Mouse (Mus musculus): ENCODE measurements around the gene Gm9964.
"Not testable (repeated sequence)": the region's sequence is repeated elsewhere in the genome, so short reads cannot be mapped to it uniquely, and the experiment has no call there.

Gene Gm9964

GRCm38 (mm10) chr11:79296856-79297491, at the start of gene Gm9964:
Gene Gm9964 (minus strand): TSS chr11:79296906.
- no peak for DNase-seq

- peak; percentile 57 for DNase-seq
Measured at GRCm38 (mm10) chr11:79339808-79340781, 43.4 kb upstream of the Gm9964 start.

DNA sequence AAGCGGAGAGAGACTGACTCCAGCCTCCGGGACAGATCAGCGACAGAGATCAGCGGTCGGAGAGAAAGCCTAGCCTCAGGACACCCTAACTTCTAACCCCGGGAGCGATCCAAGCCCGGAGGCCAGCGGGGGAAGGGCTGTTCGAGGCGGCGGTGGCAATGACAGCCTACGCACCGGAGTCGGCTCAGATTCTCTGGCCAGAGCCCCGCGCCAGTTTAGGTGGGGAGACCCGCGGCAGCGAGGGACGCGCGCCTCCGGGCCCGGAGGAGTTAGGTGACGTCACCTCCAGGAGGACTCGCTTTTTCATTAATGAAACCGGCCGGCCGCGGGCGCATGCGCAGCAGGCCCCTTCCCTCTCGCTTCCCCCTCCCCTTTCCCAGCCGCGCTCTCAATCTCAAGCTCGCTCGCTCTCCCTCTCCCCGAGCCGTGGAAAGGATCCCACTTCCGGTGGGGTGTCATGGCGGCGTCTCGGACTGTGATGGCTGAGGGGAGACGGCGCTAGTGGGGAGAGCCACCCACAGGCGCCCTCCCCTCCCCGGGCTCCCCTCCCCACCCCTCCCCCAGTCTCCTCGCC, 42.6 kb upstream of the Gm9964 start, which contains the start of gene Nf1:
Gene Nf1, plus strand, starts transcription at position 460 of the 574 bp plus-strand sequence.
- DNase-seq = peak; percentile 97

DNA sequence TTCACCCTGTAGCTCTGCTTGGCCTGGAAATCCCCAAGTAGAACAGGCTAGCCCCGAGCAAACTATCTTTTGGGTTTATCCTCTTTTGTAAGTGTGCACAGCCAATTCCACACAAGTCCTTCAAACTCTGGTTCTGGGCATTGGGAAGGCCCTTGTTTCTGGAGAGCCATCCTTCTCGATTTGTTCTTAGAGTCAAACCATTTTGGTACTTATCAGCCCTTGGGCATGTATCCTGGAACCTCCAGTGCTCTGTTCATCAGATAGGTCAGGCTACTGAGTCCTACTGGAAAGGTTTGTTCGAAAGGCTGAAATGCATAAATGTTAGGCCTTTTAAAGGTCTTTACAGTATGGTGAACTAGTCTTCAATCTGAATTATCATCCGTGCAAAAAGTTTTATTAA, 41.9 kb upstream of the Gm9964 start:
- DNase-seq = no peak

- DNase-seq = no peak
Measured at GRCm38 (mm10) chr11:79336722-79337267, 40.1 kb upstream of the Gm9964 start.

DNA sequence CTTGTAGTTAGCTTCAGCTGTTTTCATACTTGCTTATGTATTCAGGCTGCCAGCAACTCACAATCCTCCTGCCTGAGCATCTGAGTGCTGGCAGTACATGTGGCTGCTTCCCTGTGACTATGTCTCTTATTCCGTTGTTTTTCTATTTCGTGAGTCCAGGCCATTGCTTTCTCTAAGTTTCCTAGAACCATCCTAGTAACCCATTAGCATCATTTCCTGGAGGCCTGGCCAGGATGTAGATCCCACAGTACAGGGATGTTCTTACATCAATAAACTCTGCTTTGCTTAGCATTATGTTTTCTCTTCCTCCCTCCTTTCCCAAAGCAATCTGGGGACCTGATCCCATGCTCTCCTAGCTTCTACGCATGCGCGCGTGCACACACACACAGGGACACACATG, 38.4 kb upstream of the Gm9964 start:
- no peak for DNase-seq

DNA sequence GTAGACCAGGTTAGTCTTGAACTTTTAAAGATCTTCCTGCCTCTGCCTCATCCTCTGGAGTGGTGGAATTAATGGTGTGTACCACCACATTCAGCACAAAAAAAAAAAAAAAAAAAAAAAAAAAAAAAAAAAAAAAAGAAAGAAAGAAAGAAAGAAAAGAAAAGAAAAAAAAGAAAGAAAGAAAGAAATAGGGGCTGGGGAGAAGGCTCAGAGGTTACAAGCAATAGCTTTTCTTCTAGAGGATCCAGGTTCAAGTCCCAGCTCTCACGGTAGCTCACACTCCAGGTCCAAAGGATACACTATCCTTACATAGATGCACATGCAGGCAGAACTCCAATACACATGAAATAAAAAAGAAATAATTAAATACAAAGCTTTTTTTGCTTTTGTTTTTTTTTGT, 32.9 kb upstream of the Gm9964 start:
- DNase-seq = no peak

DNA sequence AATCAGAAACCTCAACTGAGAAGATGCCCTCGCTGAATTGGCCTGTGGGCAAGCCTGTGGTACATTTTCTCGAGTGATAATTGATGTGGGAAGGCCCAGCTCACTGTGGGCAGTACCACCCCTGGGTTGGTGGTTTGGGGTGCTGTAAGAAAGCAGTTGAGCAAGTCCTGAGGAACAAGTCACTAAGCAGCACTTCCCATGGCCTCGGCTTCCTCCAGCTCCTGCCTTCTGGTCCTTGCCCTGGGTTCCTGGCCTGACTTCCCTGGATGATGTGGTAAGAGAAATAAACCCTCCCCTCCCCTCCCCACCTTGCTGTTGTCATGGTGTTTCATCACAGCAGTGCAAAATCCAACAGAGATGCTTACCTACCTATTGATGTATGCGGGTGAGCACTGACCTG, 31.4 kb upstream of the Gm9964 start:
- no peak for DNase-seq

- DNase-seq = no peak
Measured at GRCm38 (mm10) chr11:79327106-79327505, 30.4 kb upstream of the Gm9964 start.

- no peak for DNase-seq
Measured at GRCm38 (mm10) chr11:79325663-79326062, 29.0 kb upstream of the Gm9964 start.

DNA sequence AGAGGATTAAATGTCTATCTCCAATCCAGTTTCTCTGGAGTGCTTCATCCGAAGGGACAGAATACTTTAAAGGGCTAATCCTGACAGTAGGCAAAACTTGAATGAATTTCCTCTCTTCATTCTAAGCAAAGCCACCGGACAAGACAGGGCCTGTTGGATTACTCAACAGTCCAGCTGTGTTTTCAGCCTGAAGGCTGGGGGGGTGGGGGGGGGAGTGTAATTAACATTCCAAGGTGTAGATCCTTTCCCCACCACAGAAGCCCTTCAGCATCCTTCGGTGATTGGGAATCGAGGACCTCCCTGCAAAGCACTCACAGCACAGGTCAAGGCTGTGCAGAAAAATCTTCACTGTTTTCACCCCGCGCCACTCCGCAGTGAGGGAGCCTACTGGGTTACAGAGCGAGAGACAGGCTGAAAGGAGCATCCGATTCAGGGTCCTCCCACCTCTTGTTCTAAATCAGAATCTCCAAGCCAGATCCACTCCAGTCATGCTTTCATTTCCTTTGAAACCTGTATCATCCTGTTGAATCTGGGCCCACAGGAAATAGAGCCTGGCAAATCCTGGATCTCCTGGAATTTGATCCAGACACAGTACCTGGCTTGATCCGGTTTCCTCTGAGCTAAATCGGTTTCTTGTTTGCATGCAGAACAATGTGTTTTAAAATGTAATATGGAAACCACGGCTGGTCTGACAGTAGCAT, 27.4 kb upstream of the Gm9964 start:
- DNase-seq = no peak

- no peak for DNase-seq
Measured at GRCm38 (mm10) chr11:79319807-79320206, 23.1 kb upstream of the Gm9964 start.

DNA sequence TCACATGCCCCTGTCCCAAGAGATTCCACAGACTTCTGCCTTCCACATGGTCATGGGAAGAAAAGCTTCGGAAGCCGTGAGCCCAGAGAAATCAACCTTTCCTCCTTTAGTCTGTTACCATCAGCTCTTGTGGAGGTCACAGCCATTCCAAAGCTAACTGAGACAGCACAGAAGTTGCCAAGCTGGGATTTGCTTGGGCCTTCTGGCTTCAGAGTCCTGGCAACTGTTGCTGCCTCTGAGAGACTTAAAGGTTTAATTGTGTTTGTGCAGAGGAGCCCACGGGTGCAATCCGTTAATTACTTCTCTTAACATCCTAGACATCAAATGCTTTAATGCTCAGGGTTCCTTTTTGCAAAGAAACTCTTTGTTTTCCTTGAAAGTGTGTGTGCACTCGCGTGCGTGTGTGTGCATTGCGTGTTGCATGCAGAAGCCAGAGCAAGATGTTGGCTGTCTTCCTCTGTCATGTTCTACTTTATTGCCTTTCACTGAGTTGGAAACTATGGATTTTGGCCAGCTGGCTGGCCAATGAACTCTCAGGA, 20.2 kb upstream of the Gm9964 start:
- no peak for DNase-seq

- no peak for DNase-seq
Measured at GRCm38 (mm10) chr11:79310467-79310866, 13.8 kb upstream of the Gm9964 start.

DNA sequence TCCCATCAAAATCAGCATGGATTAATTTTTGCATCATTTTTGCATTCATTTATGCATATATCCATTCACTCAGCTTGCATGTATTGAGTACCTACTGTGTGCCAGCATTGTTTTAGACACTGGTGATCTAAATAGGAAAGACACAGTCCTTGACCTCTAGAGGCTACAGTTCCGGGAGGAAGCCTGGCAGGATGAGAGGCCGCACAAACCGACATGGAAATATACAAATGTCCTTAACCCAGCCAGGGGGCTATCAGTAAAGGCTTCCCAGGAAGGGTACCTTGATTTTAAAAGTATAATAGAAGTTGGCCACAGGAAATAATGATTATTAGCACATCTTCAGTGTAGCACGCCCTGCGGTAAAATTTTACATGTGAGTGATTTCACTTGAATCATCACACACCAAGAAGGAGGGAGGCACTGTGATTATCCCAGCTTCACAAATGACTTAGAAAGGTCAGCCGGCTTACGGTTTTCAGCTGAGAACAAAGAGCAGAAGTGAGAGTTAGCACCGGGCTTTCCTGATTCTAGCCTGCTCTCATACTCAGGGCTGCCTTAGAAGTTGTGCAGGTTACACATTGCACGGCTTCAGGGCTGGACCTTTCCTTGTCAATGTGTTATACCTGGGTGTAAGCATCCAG, 11.0 kb upstream of the Gm9964 start:
- no peak for DNase-seq

DNA sequence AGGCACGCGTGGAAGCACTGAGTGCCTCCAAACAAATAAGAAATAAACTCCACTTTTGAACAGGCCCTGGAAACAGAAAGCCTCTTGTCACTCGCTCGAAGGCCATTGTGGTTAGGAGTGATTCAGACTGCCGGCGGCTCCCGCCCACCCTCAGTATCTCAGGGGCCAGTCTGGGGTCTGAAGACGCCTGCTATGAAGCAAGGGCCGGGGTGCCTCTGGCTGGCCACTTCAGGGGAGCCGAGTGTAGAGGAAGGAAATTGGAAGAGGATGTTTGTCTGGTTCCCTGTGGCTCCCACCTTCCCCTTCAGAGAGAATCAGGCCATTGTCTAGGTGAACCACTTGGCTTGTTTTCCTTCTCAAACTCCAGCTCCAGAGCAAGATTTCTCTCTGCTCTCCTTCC, 10.3 kb upstream of the Gm9964 start:
- DNase-seq = no peak

GRCm38 (mm10) chr11:79306510-79306909, 9.8 kb upstream of the Gm9964 start:
- no peak for DNase-seq

DNA sequence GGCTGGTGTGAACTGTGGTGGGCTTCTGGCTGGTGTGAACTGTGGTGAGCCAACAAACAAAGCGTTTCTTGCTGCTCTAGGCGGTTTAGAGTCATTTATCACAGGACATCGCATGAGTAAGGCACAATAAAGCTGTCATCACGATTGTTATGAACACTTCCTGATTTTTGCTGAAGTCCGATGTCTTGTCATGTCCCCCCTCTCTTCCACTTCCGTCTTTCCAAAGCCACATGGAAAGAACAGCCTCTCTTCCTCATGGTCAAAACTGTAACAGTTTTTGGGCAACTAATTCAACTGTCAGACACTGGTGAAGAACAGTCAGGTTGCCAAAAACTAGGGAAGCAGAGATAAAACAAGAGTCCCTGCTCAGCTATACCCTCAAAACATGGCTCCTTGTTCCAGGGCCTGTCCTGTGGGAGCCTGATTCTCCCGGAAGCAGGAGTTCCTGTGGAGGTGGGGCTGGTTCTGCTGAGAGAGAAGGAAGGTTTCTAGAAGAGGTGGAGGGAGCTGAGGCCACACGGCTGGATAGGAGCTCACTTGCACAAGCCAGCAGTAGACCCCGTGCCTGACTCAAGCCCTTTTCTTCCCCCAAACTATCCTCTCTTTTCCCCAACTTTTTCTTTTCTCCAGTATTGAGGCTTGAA, 9.1 kb upstream of the Gm9964 start:
- no peak for DNase-seq

DNA sequence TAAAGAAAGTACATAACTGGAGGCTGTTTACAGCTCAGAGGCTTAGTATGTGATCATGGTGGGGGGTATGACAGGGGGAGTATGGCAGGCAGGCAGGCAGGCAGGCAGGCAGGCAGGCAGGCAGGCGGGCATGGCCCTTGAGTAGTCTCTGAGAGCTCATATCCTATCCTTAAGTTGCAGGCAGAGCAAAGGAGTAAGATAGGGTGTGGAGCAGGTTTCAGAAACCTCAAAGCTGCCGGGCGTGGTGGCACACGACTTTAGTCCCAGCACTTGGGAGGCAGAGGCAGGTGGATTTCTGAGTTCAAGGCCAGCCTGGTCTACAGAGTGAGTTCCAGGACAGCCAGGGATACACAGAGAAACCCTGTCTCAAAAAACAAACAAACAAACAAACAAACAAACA, 7.5 kb upstream of the Gm9964 start:
- not testable (repeated sequence) for DNase-seq

GRCm38 (mm10) chr11:79303109-79303508, 6.4 kb upstream of the Gm9964 start:
- DNase-seq = no peak

DNA sequence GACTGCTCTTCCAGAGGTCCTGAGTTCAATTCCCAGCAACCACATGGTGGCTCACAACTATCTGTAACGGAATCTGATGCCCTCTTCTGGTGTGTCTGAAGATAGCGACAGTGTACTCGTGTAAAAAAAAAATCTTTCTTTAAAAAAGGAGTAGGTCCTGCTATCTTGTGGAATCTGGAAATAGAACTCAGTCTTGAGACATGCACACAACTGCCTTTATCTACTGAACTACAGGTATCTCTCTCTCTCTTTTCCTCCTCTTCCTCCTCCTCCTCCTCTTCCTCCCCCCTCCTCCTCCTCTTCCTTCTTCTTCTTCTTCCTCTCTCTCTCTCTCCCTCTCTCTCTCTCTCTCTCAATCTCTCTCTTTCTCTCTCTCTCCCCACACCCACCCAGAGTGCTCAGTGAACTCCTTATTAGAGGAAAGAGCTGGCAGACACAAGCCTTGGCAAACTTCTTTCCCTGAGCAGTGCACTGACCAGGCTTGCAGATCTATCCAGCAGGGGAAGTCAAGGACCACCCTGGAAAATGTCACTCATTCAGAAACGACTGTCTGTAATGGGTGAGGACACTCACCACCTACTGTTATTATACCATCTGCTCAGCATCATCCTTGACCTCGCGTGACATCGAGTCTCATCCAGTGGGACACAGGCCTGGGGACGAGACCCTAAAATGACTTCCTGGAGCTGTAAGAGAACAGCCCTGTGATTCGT, 3.2 kb upstream of the Gm9964 start:
- no peak for DNase-seq
